Mouse (Mus musculus): ENCODE results near the gene Pim3.

DNA sequence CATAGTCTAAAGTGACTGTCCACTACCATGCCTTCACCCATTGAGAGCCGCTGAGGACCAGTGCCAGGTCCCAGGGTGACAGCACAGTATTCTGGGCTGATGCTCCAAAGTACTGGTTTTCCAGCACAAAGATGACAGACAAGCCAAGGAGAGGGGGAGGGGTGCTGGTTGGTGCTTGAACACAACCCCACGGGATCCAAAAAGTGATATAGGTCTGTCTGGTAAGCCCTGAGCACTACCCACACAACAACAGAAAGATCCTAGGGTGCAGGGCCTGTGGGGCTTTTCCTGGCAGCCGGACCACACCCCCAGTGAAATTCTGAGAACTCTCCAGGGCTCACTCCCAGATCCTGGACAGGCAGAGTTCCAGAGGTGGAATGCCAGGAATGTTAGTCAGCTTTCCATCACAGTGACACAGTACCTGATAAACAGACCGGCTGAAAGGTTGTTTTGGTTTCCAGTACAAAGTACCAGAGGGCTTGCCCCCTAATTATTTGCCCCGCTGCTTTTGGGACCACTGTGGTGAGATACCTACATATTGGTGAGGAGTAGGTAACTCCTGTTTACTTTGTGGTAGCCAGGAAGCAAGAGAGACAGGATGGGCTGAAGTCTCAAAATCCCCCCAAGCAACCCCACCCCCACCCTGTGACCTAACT is 5.5 kb downstream of the Pim3 start:
- no peak for TF ChIP-seq NRF1 (IDR thresholded peaks at IDR 0.05; ENCODE audit: low read depth, low read length)
- no peak for TF ChIP-seq POLR2AphosphoS2 (IDR thresholded peaks at IDR 0.05; ENCODE audit: low read depth, low read length)
- no peak for TF ChIP-seq POLR2A (IDR thresholded peaks at IDR 0.05; ENCODE audit: low read depth, low read length)
- TF ChIP-seq ELF1 (IDR thresholded peaks at IDR 0.05; ENCODE audit: low read depth, low read length) = no peak
- TF ChIP-seq MYC (IDR thresholded peaks at IDR 0.05; ENCODE audit: low read depth, low read length) = no peak
- no peak for TF ChIP-seq RAD21 (IDR thresholded peaks at IDR 0.05; ENCODE audit: low read depth, low read length)
- no peak for TF ChIP-seq CTCF (conservative IDR thresholded peaks at IDR 0.05 in 1 of 2, IDR thresholded peaks at IDR 0.05 in 1 of 2; ENCODE audit: low read depth in 2 of 2, low read length in 2 of 2)
- TF ChIP-seq EP300 (IDR thresholded peaks at IDR 0.05; ENCODE audit: low read length) = no peak
- TF ChIP-seq E2F4 (IDR thresholded peaks at IDR 0.05; ENCODE audit: insufficient replicate concordance, low read depth, low read length) = no peak
- TF ChIP-seq NELFE (IDR thresholded peaks at IDR 0.05; ENCODE audit: low read depth, low read length) = no peak

Measured in CH12.LX (cell line).